Mouse (Mus musculus) gastrocnemius, postnatal 36 days (tissue): ENCODE data around the gene Pbx3. TPM values are rescaled to one million over a fixed set of nuclear protein-coding genes. Genes with fewer than 3 reads are reported as not detected.

Experiments used
- DNase-seq, 2 experiments: peaks; one replicate each; pipeline ENCODE4 v3.0.0; 2022
- intact Hi-C: fragments of 180-260 bp; cut with DNase I; formaldehyde crosslinking; loops from one replicate; pipeline ENCODE4 v1.15.1; 2025
- total RNA-seq, 2 experiments: library from RNA; stranded (reverse); gene quantifications; 2 replicates each; pipeline ENCODE4 v1.2.3; 2021

Pbx3 gene
- total RNA-seq, 2 experiments from 2014 or later: 2.7 to 3.2 TPM

- DNase-seq: no peak
- intact Hi-C loops: no loop called here
Observed at GRCm38 (mm10) chr2:34234274-34234673, 138.7 kb downstream of the Pbx3 start.

DNA sequence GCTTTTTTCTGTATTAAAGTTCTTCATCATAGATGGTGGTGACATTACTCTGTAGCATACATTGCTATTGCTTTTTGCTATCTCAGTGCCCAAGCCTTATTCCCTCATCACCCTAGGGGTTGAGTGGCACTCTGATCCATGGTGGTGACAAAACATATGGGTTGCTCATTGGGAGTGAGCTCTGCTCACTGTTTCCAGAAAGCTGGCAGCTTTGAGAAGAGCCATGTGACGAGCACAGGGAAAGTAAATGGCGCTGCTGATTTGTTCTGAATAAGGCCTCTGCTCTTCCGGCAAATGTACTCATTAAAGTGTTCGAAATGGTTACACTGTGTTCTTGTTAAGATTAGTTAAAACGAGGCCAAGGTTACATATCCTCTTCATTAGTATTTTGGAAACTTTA lies 139.7 kb downstream of the Pbx3 start:
- DNase-seq: no peak

DNA sequence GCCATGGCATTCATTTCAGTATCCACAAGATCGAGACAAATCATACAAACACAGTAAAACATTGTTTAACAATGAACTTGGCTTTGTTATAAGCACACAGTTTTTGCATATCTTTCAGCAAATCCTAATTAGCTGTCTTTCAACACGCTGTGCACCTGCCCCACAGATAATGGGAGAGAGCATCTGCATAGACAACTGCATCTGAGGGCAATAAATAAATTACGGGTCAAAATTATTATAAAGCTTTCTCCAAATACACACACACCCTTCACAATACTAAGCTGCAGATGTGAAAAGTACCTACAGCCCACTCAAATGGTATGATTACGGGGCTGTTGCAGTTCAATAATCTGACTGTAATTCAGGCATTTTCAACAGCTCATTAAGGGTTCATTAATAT lies 145.3 kb downstream of the Pbx3 start:
- intact Hi-C loops: no loop called here
- no peak for DNase-seq

More for the DNA sequence above, 139.7 kb downstream of the Pbx3 start:
- intact Hi-C loops: no loop called here

DNA sequence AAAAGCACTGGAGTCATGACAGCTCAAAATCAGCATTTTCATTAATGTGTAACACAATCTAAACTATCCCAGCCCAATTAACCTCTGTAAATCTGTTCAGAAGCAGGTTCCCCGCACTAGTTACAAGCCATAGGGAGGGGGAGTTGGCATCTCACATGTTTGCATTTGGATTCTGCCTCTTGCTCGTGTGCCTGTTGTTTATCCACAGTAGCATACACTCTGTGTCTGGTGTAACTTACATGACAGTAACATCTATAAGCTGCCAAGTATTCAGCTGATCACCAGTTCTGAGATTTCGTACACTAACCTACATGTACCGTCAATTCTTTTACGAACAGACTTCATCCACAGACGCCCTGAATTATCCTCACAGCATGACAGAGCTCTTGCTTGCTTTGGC lies 147.5 kb downstream of the Pbx3 start:
- no peak for DNase-seq
- intact Hi-C loops: no loop called here

GRCm38 (mm10) chr2:34221477-34221876 lies 151.5 kb downstream of the Pbx3 start:
- intact Hi-C loops: no loop called here
- DNase-seq: no peak

DNA sequence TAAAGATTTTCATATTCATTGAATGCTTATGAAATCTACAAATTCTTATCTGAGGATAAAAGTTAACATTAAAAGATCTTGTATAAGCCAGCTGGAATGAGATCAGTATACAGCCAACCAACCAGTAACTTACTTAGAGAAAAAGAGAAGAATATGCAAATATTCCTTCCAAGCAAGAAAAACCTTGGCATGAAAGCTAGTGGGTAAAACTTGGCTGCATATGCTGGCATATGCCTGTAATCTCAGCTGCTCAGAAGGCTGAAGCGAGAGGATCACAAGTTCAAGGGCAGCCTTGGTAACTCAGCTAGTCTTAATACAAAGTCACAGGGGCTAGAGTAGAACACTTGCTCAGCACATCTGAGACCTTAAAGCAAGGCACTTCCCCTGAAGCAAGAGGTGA lies 153.8 kb downstream of the Pbx3 start:
- DNase-seq: no peak
- intact Hi-C loops: no loop called here

- DNase-seq: no peak
- intact Hi-C loops: no loop called here
Observed at GRCm38 (mm10) chr2:34217596-34217995, 155.3 kb downstream of the Pbx3 start.

DNA sequence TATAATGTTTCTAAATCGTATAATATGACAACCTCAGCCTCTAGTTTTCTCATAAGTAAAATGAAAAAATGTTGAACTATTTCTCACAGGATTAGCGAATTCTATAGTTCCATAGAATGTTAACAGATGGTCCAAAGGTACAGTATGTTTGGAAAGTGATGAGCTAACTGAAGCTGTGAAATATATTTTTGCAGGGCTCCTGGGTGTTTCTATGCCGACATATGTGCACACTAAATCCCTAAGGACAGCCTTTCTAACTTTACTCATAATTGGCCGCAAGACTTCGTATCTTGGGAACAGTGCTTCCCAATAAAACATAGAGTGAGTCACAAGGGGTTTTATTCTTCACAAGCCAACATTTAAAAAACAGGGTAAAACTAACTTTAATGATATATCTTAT lies 157.4 kb downstream of the Pbx3 start:
- no peak for DNase-seq
- intact Hi-C loops: no loop called here

- intact Hi-C loops: no loop called here
- DNase-seq: no peak
Observed at GRCm38 (mm10) chr2:34212418-34212817, 160.5 kb downstream of the Pbx3 start.

DNA sequence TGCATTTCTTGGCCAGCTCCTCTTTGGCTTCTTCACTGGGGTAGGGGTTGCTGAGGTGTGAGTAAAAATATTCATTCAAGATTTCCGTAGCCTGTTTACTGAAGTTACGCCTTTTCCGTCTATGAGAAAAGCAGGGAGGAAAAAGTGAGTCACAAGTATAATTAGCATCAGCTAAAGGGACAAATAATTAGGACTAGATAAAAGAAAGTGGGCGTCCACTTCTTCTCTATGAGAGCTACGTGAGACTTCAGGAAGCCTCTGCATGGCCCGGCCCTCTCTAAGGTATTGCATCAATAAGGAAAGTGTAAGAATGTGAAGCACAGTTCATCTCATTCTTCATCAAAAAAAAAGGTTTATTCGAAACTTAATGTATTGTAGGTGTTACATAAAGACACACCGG lies 168.1 kb downstream of the Pbx3 start:
- intact Hi-C loops: no loop called here
- no peak for DNase-seq

GRCm38 (mm10) chr2:34204325-34204724 lies 168.6 kb downstream of the Pbx3 start:
- intact Hi-C loops: no loop called here

GRCm38 (mm10) chr2:34193870-34194820 lies 178.8 kb downstream of the Pbx3 start:
- intact Hi-C loops: no loop called here
- no peak for DNase-seq

More at GRCm38 (mm10) chr2:34204325-34204724, 168.6 kb downstream of the Pbx3 start:
- no peak for DNase-seq

DNA sequence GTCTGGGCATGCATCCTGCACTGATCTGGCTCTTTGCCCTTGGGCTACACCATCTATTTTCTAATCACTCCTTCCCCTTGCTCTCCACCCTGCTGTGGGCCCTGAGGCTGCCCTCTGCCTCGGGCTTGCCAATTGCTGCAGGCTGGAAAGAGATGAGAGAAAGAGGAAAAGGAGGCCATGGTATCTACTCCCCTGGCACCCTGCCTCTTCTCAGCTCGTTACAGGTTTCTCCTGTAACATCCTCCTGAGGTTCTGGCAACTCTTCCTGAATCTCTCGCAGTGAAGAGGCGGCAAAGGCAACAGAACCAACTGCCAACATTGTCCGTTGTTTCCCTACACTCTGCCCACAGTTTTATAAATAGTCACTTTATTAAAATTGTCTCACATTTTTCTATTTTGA lies 179.7 kb downstream of the Pbx3 start:
- DNase-seq: no peak
- intact Hi-C loops: no loop called here

DNA sequence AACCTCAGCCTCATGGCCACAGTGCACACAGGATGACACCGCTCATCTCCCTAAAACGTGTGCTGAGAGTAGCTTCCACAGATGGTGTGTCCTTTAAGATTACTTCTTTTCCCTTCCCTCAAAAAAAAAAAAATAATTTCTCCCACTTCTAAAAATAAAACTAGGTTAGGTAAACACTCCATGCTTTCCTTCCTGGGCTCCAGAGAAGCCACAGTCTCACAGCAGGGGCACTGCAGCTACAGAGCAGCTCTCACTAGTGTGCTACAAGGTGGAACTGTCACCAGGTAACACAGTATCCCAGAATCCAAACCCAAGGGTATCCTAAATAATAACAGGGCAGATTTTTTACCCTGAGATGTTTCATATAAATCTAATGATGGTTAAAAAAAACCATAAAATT lies 185.6 kb downstream of the Pbx3 start:
- no peak for DNase-seq

DNA sequence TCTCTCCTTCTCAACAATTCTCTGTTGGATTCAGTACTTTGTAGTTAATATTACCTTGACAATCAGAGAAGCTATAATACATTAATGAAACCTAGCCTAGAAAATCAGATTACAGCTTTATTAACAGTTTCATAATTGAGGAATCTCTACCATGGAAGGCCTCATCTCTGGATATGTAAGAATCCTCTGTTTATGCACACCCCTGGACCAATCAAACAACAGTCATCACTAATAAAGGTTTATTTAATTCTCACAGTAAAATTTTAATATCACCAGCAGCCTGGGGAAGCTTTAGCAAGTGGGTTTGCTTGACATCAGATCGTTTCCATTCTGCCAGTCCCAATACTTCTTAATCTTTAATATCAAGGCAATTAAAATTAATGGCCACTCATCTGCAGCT lies 191.3 kb downstream of the Pbx3 start:
- intact Hi-C loops: no loop called here

More for the DNA sequence above, 185.6 kb downstream of the Pbx3 start:
- intact Hi-C loops: no loop called here

DNA sequence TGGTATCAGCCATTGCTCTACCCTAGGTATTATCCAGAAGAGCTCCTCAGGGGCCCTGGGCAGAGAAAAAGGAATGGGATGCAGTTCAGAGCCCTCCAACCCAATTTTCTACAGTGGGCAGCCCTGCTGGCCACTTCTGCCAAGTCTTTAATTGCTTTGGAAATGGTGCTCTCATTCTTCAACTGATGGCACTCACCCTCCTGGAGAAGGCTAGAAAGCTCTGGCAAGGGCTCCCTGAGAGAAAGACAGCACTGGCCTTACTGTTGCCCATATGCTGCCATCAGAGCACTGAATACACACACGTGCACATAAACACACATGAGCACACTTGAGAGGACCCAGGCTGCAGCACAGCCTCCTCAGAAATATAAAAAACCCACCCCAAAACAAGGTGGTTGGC lies 193.6 kb downstream of the Pbx3 start:
- DNase-seq: no peak
- intact Hi-C loops: no loop called here

More for the DNA sequence above, 191.3 kb downstream of the Pbx3 start:
- no peak for DNase-seq

GRCm38 (mm10) chr2:34178653-34179052 lies 194.3 kb downstream of the Pbx3 start:
- intact Hi-C loops: no loop called here
- DNase-seq: no peak

GRCm38 (mm10) chr2:34170424-34170823 lies 202.5 kb downstream of the Pbx3 start:
- intact Hi-C loops: no loop called here
- DNase-seq: no peak

GRCm38 (mm10) chr2:34169626-34170025 lies 203.3 kb downstream of the Pbx3 start:
- DNase-seq: no peak
- intact Hi-C loops: no loop called here

- intact Hi-C loops: no loop called here
Observed at GRCm38 (mm10) chr2:34168191-34168590, 204.8 kb downstream of the Pbx3 start.

DNA sequence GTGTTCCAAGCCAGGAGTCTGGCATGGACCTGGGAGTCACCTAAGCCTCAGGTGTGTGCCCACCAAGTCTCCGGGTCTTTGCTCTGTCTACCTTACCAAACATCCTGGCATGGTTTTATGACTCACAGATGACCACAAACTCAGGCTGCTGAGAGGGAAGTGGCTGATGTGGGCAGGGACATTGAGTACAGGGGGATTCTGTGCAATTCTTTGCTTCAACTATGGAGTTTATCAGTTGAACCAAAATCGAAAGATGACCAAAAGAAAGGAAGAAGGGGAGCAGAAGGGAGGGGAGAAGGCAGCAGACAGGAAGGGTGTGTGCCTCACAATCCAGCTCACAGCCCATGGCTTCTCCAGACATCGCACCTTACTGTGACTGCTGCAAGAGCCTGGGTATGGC lies 210.5 kb downstream of the Pbx3 start:
- intact Hi-C loops: no loop called here
- DNase-seq: no peak

More at GRCm38 (mm10) chr2:34168191-34168590, 204.8 kb downstream of the Pbx3 start:
- no peak for DNase-seq

DNA sequence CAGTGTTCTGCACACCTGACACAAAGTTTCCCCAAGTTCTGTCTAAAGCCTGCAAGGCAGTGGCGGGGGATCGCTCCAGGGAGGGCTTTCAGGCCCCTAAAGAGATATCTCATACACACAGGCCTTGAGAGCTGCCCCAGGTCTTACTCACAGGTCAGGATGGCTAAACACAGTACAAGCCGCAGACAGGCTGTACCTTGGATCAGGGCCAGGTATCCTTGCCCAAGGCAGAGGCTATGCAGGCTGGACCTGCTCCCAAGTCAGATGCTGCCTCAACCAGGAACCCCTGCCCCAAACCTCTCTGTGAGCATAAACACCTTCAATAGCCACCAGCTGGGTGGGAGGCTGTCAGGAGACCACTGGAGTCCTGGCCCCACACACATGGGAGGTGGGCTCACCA lies 215.2 kb downstream of the Pbx3 start:
- no peak for DNase-seq
- intact Hi-C loops: no loop called here
